Mouse (Mus musculus) bone marrow macrophage, adult 2 months (primary cell): ENCODE data around the gene Cpne4. TPM values are rescaled to one million over a fixed set of nuclear protein-coding genes. Genes with fewer than 3 reads are reported as not detected.

Experiments
- H3K27ac ChIP-seq: 2 replicates; pipeline ENCODE4 v1.5.1; 2012; ENCODE audit warnings: low read depth, low read length; ENCODE audit not compliant: insufficient read depth
- H3K4me1 ChIP-seq: 2 replicates; pipeline ENCODE4 v1.6.1; 2012; ENCODE audit warnings: low read length; ENCODE audit not compliant: control insufficient read depth, insufficient read depth
- H3K4me3 ChIP-seq: 2 replicates; pipeline ENCODE4 v1.5.1; 2012; ENCODE audit warnings: mild to moderate bottlenecking, low read length, moderate library complexity; ENCODE audit not compliant: insufficient read depth
- CTCF ChIP-seq: IDR thresholded peaks from 2 replicates; pipeline ENCODE4 v1.5.1; 2012; ENCODE audit warnings: low read depth, mild to moderate bottlenecking, low read length, moderate library complexity
- POLR2A ChIP-seq: IDR thresholded peaks from 2 replicates; pipeline ENCODE4 v1.6.1; 2012; ENCODE audit warnings: mild to moderate bottlenecking, low read depth, low read length, borderline replicate concordance
- polyA plus RNA-seq: library from polyadenylated mRNA; stranded (reverse); fragments of >200 nt; gene quantifications from 2 replicates; pipeline ENCODE4 v1.2.4, GENCODE M21; 2012; ENCODE audit not compliant: missing spikeins, insufficient read depth, insufficient read length

The Cpne4 gene
- polyA plus RNA-seq, 1 experiment = not detected

DNA sequence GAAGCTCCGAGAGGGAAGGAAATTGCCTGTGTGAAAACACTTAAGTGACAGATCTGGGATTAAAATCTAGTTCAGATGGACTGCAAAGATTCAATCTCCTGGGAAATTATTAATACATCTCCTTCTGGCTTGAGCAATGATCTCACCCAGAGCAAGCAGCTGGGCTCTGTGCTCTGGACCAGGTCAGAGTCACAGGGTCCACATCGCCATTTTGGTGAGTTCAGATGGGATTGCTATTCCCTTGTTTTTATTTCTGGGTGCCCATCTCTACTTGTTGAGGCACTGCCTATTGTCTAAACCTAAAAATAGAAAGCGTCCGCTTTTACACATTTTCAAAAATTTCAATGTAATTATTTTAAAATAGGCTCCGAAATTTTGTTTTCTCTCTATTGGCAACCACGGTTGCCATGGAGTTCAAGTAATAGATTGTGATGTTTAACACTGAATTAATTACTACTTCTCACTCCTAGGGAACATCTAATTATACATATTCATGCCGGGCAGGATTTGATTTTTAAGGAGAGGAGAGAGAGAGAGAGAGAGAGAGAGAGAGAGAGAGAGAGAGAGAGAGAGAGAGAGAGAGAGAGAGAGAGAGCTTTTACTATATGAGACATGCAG, 229.2 kb downstream of the Cpne4 start:
- Histone ChIP-seq H3K4me1 (no peaks in the 10 kb centered on the region), H3K27ac (no peak overlapping the region), H3K4me3 (no peak overlapping the region)
- TF ChIP-seq POLR2A (no peak), CTCF (no peak)

DNA sequence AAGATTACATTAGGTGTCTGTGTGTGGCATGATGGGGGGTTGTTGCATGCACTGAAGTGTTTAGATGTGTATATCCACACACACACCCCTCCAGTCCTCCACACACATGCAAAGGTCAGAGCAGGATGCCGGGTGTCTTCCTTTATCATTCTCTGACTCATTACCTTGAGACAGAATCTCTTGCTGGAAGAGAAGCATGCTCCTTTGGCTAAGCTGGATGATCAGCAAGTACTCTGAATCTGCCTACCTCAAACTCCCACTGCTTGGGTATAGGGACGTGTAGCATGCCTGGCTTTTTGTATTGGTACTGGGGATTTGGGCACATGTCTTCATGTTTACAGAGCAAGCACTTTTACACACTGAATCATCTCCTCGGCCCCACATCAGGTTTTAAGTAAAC, 230.0 kb downstream of the Cpne4 start:
- TF ChIP-seq CTCF (no peak), POLR2A (no peak)
- no peaks in the 10 kb centered on the region for H3K4me1 ChIP-seq

DNA sequence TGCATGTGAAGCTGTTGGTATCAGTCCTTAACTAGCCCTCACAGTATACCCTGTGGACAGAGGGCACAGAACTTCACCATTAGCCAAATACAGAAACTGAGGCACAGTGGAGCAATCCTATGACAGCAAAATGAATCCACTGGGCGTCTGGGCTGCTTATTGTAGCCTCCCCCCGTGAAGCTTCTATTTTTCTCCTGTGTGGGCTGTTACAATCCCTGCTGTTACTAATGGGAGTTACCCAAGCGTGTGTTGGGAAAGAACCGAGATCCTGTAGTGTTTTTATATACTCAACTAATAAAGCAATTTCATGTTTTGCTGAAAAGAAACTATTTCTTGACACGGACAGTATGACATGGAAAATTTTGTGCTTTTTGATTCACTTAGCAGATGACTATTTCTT, 230.7 kb downstream of the Cpne4 start:
- no peak for TF ChIP-seq POLR2A
- no peak for TF ChIP-seq CTCF
- H3K4me1 ChIP-seq = no peaks in the 10 kb centered on the region
- H3K27ac ChIP-seq = no peak overlapping the region

More for the DNA sequence above, 230.0 kb downstream of the Cpne4 start:
- Histone ChIP-seq H3K4me3 (no peak overlapping the region), H3K27ac (no peak overlapping the region)

DNA sequence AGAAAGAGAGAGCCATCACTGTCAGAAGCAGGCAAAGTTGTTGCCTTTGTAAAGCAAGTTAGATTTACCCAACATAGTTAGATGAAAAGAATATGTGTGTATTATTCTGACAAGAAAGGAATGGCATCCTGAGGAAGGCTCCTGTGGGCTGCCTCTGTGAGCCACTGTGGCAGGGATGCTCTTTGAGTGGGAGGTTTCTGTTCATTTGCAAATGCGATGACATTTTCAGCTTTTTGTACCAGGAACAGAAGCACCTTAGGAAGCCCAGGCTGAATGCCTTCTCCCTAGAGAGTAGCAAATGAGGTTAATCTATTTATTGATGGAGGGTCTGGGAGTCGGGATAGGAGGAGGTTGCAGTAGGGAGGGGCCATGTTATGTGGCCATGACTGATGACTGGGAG, 249.5 kb downstream of the Cpne4 start:
- no peak overlapping the region for H3K4me3 ChIP-seq
- no peak overlapping the region for H3K27ac ChIP-seq
- TF ChIP-seq POLR2A = no peak
- no peak for TF ChIP-seq CTCF
- no peaks in the 10 kb centered on the region for H3K4me1 ChIP-seq

More for the DNA sequence above, 230.7 kb downstream of the Cpne4 start:
- no peak overlapping the region for H3K4me3 ChIP-seq

- TF ChIP-seq CTCF (no peak), POLR2A (no peak)
- Histone ChIP-seq H3K4me1 (no peaks in the 10 kb centered on the region), H3K4me3 (no peak overlapping the region), H3K27ac (no peak overlapping the region)
These were observed 257.7 kb downstream of the Cpne4 start for GRCm38 (mm10) chr9:104804776-104805175.

GRCm38 (mm10) chr9:104814681-104815080, 267.6 kb downstream of the Cpne4 start:
- Histone ChIP-seq H3K4me3 (no peak overlapping the region), H3K27ac (no peak overlapping the region), H3K4me1 (no peaks in the 10 kb centered on the region)
- TF ChIP-seq CTCF (no peak), POLR2A (no peak)

GRCm38 (mm10) chr9:104828646-104829045, 281.6 kb downstream of the Cpne4 start:
- no peak overlapping the region for H3K27ac ChIP-seq
- H3K4me1 ChIP-seq = no peaks in the 10 kb centered on the region
- TF ChIP-seq POLR2A (no peak), CTCF (no peak)
- H3K4me3 ChIP-seq = no peak overlapping the region

DNA sequence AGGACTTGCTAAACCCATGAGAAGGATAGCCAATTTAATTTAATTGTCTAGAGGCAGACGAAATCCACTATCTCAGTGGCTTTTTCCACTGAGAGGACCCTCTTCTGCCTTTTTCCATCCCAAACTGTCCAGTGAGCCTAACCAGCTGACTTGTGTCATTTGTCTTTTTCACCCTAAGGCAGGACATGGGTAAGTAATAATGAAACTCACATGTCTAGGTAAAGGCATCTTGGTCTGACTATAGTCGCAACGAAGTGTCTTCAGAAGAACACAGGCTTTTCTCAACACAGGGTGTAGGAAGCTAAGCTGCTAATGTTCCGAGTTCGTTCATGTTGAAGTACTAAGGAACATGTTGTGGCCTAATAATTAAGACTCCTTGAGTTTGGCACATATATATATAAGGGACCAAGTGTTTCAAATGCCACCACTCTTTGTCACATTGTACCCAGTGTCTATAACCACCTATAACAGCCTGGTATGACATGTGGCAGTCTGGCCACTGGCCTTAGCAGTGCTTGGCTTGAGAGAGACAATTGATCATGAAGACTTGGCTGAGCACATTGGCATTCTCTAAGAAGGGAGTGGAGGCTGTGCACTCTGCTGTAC, 286.0 kb downstream of the Cpne4 start:
- no peaks in the 10 kb centered on the region for H3K4me1 ChIP-seq
- H3K4me3 ChIP-seq = no peak overlapping the region
- H3K27ac ChIP-seq = no peak overlapping the region
- TF ChIP-seq POLR2A = no peak
- TF ChIP-seq CTCF = no peak

DNA sequence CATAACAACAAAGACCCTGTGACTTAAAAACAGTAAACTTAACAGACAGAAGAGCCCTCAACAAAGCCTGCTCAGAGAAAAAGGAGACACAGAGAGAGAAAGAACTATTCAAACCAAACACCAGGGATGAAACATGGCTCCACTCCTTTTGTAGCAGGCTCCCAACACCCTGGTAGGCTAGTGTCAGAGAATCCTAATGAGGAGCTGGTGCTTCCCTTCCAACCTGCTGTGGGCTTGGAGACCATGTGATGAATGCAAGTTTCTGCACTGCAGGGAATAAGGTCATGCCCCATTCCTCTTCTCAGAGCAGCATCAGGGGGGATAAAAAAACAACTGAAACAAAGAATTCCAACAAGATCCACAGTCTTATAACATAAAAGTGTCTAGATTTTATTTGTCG, 290.8 kb downstream of the Cpne4 start:
- no peak overlapping the region for H3K4me3 ChIP-seq
- H3K27ac ChIP-seq = no peak overlapping the region
- TF ChIP-seq CTCF (no peak), POLR2A (no peak)
- H3K4me1 ChIP-seq = no peaks in the 10 kb centered on the region

GRCm38 (mm10) chr9:104841278-104841677, 294.2 kb downstream of the Cpne4 start:
- TF ChIP-seq CTCF = no peak
- TF ChIP-seq POLR2A = no peak
- Histone ChIP-seq H3K4me3 (no peak overlapping the region), H3K27ac (no peak overlapping the region), H3K4me1 (no peaks in the 10 kb centered on the region)
